Mouse (Mus musculus): ENCODE results near the gene Aifm2. TPM values are rescaled to one million over a fixed set of nuclear protein-coding genes. Genes with fewer than 3 reads are reported as not detected.

Gene Aifm2
- total RNA-seq (2022) = 10 to 100 TPM; 11.7 to 13.7 (median 12.5) TPM

DNA sequence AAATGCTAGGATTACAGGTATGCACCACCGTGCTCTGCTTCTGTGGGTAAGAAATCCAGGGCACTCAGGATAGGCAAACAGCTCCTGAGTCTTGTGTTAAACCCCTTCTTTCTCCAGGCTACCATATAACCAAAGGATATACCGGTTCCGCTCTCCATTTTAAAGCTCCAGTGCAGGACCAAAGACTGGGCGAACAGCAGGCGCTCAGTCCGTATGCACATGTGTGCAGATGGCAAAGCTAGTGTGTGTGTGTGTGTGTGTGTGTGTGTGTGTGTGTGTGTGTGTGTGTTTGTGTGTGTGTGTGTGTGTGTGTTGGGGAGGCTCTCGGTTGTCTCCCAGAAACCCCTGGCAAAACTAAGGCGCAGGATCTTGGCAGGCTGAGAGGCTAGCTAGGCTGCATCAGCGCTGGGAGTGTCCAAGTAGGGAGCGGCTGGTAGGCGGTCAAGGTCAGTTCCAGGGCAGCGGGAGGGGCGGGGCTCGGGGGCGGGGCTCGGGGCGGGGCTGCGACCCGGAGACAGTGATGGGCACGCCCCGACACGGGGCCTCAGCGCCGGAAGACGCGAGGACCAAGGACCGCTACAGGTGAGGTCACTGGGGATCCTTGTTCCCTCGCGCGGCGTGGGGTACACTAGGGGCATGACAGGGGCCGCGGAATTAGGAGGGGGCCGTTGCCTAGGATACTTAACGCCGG lies at the start of gene Aifm2:
Gene Aifm2, plus strand, starts transcription at position 493 of the 691 bp plus-strand sequence.
- peak; percentile 51 to 73 for DNase-seq (ENCODE audit: low spot score in 2 of 2)

DNA sequence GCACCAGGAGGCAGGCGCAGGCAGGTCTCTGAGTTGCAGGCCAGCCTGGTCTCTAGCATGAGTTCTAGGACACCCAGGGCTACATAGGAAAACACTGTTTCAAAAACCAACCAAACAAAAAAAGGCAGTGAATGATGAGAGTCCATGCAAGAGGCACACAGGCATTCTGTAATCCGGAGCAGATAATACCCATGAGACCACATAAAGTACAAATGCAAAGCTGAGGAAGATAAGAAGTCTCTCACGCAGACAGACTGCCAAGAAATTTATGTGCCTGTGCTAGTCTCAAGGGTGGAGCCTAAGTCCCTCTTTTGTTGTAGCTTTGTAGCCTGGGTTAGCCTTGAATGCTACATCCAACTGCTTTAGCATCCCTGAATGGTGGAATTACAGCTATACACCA lies 49.4 kb upstream of the Aifm2 start:
- no peak for DNase-seq (ENCODE audit: low spot score in 2 of 2)

DNA sequence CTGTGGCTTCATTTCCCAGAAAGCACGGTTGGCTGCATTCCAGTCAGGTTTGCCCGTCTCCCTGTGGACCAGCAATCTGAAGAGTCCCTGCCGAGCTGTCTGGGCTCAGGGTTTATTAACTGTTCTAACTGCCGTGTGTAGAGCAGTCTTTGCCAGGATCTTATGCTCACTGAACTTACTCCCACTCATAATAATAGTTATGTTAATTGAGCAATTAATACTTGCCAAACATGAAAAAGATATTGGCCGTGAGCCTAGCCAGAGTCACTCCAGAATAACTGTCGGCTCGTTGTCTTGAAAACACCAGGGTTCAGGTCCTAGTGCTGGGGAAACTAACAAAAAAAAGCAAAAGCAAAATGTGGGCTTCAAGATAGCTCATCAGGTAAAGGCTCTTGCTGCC lies 45.8 kb upstream of the Aifm2 start:
- DNase-seq (ENCODE audit: low spot score in 2 of 2) = no peak

GRCm38 (mm10) chr10:61669896-61670295 lies 45.2 kb upstream of the Aifm2 start:
- DNase-seq (ENCODE audit: low spot score in 2 of 2) = no peak

DNA sequence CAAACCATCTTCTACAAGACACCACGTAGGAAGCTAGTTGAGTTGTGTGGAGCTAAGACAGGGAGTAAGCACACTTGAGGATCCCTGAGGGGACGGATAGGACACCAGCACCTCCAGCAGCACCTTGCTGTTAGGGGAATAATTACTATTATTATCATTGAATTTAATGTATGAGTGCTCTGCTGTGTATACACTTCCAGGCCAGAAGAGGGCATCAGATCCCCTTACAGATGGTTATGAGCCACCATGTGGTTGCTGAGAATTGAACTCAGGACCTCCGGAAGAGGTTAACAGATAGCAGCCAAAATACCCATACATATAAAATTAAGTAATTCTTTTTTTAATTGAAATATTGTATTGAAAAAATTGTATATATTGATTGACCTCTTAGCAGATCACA lies 44.3 kb upstream of the Aifm2 start:
- DNase-seq (ENCODE audit: low spot score in 2 of 2) = no peak

DNA sequence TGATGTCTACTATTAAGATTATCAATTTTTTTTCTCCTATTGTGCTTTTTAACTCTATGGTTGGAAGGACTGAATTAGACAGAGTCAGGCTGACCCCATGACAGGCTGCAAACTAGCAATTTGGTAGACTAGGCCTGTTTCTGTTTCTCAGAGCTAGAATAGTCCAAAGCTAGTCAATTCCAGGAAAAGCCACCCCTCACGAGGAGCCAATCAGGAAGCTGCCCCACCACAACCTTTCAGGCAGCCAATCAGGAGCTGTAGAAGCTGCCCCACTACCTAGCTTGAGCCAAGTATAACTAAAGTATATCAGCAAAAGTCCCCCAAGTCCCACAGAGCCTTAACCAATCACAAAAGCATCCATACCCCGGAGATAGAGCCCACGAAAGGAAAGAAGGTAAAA lies 39.1 kb upstream of the Aifm2 start:
- DNase-seq (ENCODE audit: low spot score in 2 of 2) = no peak

DNA sequence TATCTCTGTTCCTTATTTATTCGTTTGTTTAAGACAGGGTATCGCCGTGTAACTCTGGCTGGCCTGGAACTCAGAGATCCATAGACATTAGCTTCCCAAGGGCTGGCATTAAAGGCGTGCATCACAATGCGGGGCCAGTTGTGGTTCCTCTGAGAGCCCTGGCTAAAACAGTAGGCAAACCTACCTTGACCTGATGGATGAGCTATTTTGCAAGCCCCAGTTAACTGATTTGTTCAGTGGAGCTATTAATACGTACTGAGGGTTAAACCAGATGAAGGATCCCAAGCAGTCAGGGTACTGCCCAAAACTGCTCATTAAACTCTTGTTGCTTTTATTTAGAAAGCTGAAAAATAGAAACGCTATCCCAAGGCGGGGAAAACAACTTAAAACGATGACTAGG lies 35.5 kb upstream of the Aifm2 start:
- no peak for DNase-seq (ENCODE audit: low spot score in 2 of 2)

DNA sequence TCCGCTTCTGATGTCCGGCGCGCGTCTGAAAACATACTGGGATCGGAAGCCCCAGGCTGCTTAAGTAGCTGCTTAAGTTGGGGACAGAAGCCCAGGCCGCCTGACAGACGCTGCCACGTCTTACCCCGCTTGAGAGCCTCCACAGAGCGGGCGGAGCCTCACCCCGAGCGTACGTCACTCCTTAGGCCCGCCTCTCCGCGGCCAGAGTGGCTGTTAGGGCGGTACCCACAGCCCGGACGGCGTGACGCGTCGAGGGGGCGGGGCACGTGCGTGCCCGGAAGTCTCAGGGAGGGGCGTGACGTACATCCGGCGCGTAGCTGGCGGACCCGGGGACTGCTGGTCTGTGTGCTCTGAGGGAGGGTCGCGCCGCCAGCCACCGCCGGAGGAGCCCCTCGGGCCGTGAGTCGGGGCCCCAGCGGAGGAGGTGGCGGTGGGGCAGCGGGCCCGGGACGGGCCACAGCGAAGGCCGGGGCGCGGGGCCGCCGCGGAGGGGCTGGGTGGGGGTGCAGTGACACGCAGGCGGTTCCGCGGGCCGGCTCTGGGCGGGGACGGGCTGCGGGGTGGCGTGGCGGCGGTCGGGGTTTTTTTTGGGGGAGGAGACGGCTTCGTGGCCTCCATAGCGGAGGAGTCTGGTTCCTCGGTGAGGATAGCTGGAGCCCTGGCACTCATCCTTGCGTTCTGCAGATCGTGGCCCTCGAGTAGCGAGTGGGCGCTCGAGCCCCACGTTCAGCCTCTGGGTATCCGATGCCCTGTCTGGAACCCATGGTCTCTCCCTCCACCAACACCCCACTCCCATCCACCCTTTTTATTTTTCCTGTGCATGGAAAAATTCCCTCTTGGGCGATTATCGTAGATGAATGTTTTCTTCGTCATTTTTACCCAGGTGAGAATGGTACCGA lies 34.8 kb upstream of the Aifm2 start, which contains the start of gene Sar1a:
Gene Sar1a, plus strand, starts transcription at position 285 of the 899 bp plus-strand sequence.
- DNase-seq (ENCODE audit: low spot score in 2 of 2) = peak; percentile 97 to 98

DNA sequence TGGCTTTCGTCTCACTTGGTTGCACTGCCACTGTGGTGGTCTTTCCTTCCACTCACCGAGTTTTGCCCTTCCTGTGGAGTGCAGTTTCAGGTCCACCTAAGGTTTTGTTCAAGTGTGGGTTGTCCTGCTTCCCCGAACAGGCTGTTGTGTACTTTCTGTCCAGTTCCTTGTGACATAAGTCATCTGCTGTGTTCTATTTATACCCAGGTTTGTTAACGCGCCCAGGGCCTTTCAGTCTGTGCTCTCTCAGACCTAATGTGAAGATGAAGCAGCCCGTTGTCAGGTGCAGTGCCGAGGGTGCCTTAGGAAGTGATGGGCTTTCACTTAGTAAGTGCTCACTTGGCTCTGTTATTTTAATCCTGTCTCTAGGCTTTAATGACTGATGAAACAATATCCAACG lies 25.7 kb upstream of the Aifm2 start:
- peak; percentile 23 to 37 for DNase-seq (ENCODE audit: low spot score in 2 of 2)

DNA sequence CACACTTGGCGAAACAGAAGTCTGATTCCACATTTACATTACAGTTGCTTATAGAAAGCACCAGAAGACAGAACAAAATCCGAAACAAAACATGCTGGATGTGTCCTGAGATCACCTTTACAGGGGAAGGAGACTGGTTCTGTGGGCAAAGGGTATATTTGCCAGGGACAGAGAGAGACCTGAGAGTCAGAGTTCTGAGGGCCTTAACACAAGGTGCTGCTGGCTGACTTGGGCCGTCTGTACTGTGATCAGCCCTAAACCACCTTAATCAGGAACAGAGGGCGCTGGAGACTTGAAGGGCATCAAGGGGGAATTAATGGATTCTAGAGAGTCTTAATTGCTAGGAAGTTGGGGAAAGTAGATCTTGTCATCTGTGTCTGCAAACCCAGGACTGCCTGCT lies 21.5 kb upstream of the Aifm2 start:
- DNase-seq (ENCODE audit: low spot score in 2 of 2) = no peak

DNA sequence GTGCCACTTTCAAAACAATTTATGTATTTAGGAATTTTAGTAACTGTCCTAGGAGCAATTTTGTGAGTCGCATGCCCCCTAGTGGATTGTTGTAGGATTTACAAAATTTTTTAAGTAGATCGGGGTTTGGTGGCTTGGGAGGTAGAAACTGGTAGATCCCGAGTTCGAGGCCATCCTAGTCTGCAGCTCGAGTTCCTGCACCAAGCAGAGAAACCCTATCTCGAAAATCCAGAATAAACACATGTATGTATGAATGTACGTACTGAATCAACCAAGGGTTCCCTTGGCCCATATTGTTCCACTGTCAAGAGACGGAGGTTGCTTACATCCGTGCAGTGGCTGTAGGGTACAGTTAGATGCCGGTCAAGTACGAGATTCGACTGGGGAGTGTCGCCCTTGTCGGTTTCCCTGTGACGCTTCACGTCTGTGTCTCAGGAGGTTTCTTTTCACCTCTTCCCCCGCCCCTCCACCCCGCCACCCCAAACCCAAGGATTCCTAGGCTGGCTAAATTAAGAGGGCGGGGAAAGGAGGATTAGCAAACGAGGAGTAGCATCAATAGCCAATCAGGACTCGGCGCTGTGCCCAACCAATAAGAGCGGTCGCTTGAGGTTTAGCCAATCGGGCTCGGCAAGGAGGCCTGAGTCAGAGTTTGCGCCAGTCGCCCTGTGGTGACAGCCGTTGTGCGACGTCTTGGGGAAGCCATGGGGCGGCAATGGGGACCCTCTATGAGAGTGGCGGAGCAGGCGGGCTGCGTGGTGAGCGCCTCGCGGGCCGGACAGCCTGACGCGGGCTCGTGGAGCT lies 20.0 kb upstream of the Aifm2 start, which contains the start of gene Tysnd1:
Gene Tysnd1, plus strand, starts transcription at position 645 of the 801 bp plus-strand sequence.
- DNase-seq (ENCODE audit: low spot score in 2 of 2) = peak; percentile 86 to 91

GRCm38 (mm10) chr10:61695703-61696559 lies 19.1 kb upstream of the Aifm2 start:
- DNase-seq (ENCODE audit: low spot score in 2 of 2) = no peak

DNA sequence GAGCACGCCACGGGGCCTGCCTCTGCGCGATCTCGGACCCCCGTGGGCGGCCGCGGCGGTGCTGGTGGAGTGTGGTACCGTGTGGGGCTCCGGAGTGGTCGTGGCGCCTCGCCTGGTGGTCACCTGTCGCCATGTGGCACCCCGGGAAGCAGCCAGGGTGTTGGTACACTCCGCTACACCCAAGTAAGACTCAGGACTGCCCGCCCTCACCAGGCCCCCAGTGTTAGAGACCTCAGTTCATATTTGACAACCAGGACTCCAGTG lies 18.6 kb upstream of the Aifm2 start:
- DNase-seq (ENCODE audit: low spot score in 2 of 2) = no peak

GRCm38 (mm10) chr10:61697028-61697427 lies 18.0 kb upstream of the Aifm2 start:
- DNase-seq (ENCODE audit: low spot score in 2 of 2) = no peak

DNA sequence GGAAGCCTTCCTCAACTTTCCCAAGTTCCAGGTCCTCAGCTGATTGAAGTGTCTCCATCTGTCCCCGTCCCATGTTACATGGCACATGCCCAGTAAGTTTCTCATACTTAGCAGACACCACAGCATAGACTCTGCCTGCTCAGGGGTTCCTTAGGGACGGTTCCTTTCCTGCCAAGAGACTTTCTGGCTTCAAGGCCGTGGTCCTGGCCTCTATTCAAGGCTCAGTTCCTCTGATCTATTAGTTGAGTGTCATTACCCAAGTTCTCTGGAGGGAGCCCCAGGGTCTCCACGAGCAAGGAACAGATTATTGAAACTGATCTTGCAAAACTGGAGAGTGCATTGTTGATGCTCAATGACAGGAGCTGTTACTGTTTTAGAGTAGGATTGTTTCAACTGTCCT lies 10.4 kb upstream of the Aifm2 start:
- no peak for DNase-seq (ENCODE audit: low spot score in 2 of 2)

DNA sequence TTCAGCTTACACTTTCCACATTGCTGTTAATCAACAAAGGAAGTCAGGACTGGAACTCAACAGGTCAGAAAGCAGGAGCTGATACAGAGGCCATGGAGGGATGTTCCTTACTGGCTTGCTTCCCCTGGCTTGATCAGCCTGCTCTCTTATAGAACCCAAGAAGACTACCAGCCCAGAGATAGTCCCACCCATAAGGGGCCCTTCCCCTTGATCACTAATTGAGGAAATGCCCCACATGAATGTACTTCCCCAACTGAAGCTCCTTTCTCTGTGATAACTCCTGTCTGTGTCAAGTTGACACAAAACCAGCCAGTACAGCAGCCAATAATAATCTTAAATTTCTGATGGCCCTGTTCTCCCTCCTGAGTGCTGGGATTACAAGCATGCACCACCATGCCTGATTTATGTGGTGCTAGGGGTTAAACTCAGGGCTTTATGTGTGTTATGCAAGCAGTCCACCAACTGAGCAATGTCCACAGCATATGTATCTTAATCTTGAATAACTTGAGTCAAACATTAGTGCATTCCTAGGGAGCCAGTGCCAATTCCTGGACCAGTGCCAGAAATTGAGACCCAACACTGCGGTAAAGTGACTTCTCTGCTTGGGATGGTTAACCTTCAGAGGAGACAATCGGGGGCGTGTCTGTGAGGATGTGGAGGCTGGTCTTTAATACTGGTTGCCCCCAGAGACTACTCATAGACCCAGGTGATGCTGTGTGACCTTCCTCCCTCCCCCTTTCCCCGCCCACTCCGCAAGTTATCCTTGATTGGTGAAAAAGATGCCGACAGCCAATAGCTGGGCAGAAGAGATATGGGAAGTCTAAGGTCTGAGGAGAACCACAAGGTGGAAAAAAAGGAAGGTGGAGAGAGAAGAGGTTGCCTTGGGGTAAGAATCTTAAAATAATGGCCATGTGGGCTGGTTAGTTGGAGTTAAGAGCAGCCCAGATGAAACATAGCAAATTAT lies 8.4 kb upstream of the Aifm2 start:
- no peak for DNase-seq (ENCODE audit: low spot score in 2 of 2)

DNA sequence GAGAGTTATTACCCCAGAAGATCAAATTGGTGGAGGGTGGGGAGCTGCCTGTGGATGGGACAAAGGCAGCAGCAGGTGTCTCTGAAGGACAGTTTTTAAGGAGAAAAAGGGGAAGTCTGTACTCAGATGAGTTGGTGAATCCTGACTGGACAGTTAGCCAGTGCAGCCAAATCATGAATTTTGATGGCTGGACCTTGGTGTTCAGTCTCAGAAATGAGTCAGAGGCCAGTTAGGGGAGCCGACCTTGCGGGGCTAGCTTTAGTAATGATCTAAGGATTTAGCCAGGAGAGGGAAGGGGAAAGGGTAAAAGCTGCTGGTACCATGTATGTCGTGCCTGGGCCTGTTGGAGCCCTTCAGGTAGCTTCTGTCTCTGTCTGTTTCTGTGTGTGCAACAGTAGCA lies 1.5 kb upstream of the Aifm2 start:
- DNase-seq (ENCODE audit: low spot score in 2 of 2) = no peak

DNA sequence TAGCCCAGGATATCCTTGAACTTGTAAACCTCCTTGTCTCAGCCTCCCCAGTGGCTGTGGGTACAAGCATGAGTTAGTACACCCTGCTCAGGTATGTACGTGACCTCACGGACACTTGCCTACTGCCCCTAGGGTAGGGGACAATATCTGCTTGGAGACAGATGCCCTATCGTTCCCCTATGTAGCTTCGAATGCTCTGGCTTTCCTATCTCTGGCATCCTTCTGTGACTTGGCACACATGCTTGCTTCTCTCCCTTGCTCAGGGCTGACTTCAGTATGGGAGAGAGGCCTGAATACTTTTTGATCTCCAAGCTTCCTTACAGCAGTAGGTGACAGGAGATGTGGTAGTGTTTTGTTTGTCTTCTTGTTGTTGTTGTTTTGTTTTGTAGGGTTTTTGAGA lies 917 bp upstream of the Aifm2 start:
- no peak for DNase-seq (ENCODE audit: low spot score in 2 of 2)

- DNase-seq (ENCODE audit: low spot score in 2 of 2) = no peak
Observed at GRCm38 (mm10) chr10:61715462-61715837, 387 bp downstream of the Aifm2 start.
